Mouse (Mus musculus) myocyte (in vitro differentiated cells): Measurements from ENCODE around the gene Vav3. TPM values are rescaled to one million over a fixed set of nuclear protein-coding genes. Genes with fewer than 3 reads are reported as not detected.

ENCODE experiments used
- H3K27me3 ChIP-seq: one replicate; pipeline ENCODE4 v1.6.1; 2011; ENCODE audit not compliant: control insufficient read depth, insufficient read depth, insufficient read length
- H3K36me3 ChIP-seq: one replicate; pipeline ENCODE4 v1.6.1; 2011; ENCODE audit not compliant: control insufficient read depth, insufficient read depth
- H3K4me2 ChIP-seq: one replicate; pipeline ENCODE4 v1.6.1; 2011; ENCODE audit warnings: low read depth, control low read depth
- H3K4me3 ChIP-seq: one replicate; pipeline ENCODE4 v1.5.1; 2011; ENCODE audit warnings: mild to moderate bottlenecking, control low read depth, moderate library complexity
- H3K79me2 ChIP-seq: one replicate; pipeline ENCODE4 v1.6.1; 2011; ENCODE audit not compliant: control insufficient read depth, insufficient read depth
- H3ac ChIP-seq: one replicate; pipeline ENCODE4 v1.6.1; 2011; ENCODE audit not compliant: control insufficient read depth, insufficient read length
- CEBPB ChIP-seq: IDR thresholded peaks from 2 replicates; pipeline ENCODE4 v1.6.1; 2011; ENCODE audit warnings: mild to moderate bottlenecking, moderate library complexity; ENCODE audit not compliant: poor library complexity, insufficient read depth, severe bottlenecking
- E2F4 ChIP-seq: IDR thresholded peaks from one replicate; pipeline ENCODE4 v1.6.1; 2011; ENCODE audit warnings: mild to moderate bottlenecking, control low read depth, moderate library complexity; ENCODE audit not compliant: insufficient read depth
- MAX ChIP-seq: IDR thresholded peaks from one replicate; pipeline ENCODE4 v1.6.1; 2011; ENCODE audit warnings: low read depth, mild to moderate bottlenecking, control low read depth
- MYOD1 ChIP-seq, 3 experiments: IDR thresholded peaks; one replicate each; pipeline ENCODE4 v1.6.1; 2011; ENCODE audit warnings: control low read depth in 2 of 3, low read depth in 2 of 3, mild to moderate bottlenecking in 2 of 3, moderate library complexity in 1 of 3; ENCODE audit not compliant: insufficient read length in 2 of 3, control insufficient read depth in 1 of 3
- MYOG ChIP-seq, 3 experiments: IDR thresholded peaks; one replicate each; pipeline ENCODE4 v1.6.1; 2011; ENCODE audit warnings: control low read depth in 2 of 3, low read depth in 2 of 3, mild to moderate bottlenecking in 2 of 3; ENCODE audit not compliant: insufficient read length in 2 of 3, control insufficient read depth in 1 of 3, insufficient read depth in 1 of 3
- POLR2A ChIP-seq: IDR thresholded peaks from one replicate; pipeline ENCODE4 v1.6.1; 2011; ENCODE audit warnings: low read depth, mild to moderate bottlenecking, control low read depth, moderate library complexity; ENCODE audit not compliant: insufficient read length
- POLR2AphosphoS2 ChIP-seq: IDR thresholded peaks from one replicate; pipeline ENCODE4 v1.6.1; 2011; ENCODE audit warnings: low read depth, control low read depth; ENCODE audit not compliant: insufficient read length
- REST ChIP-seq: IDR thresholded peaks from one replicate; pipeline ENCODE4 v1.6.1; 2011; ENCODE audit warnings: mild to moderate bottlenecking, control low read depth, moderate library complexity; ENCODE audit not compliant: insufficient read depth, insufficient read length
- SRF ChIP-seq: IDR thresholded peaks from one replicate; pipeline ENCODE4 v1.6.1; 2011; ENCODE audit warnings: low read depth; ENCODE audit not compliant: control insufficient read depth, insufficient read length
- TCF12 ChIP-seq: IDR thresholded peaks from one replicate; pipeline ENCODE4 v1.6.1; 2011; ENCODE audit warnings: mild to moderate bottlenecking, control low read depth; ENCODE audit not compliant: poor library complexity, insufficient read depth, severe bottlenecking
- TCF3 ChIP-seq: IDR thresholded peaks from one replicate; pipeline ENCODE4 v1.6.1; 2011; ENCODE audit warnings: low read depth, control low read depth; ENCODE audit not compliant: insufficient read length
- USF1 ChIP-seq: IDR thresholded peaks from one replicate; pipeline ENCODE4 v1.6.1; 2011; ENCODE audit warnings: low read depth, mild to moderate bottlenecking, control low read depth, moderate library complexity
- polyA plus RNA-seq: library from polyadenylated mRNA; unstranded; fragments of >200 nt; fragmentation: generic; extraction: Trizol; gene quantifications from one replicate; pipeline ENCODE4 v1.2.1, GENCODE M21; 2012; ENCODE audit warnings: missing spikeins

Vav3 gene
- polyA plus RNA-seq, 1 experiment: 0.95 TPM

GRCm38 (mm10) chr3:109573549-109574146 lies 233.2 kb downstream of the Vav3 start:
- H3K27me3 ChIP-seq: no peaks in the 10 kb centered on the region
- no peak overlapping the region for H3K4me3 ChIP-seq
- H3K36me3 ChIP-seq: no peaks in the 10 kb centered on the region
- H3K79me2 ChIP-seq: no peaks in the 10 kb centered on the region
- TF ChIP-seq MYOD1 (IDR thresholded peaks at IDR 0.05; ENCODE audit: control insufficient read depth in 1 of 3, insufficient read length in 2 of 3, low read depth in 2 of 3): no peak
- no peak for TF ChIP-seq TCF3
- no peak for TF ChIP-seq MAX
- TF ChIP-seq MYOG (IDR thresholded peaks at IDR 0.05; ENCODE audit: control insufficient read depth in 1 of 3, insufficient read depth in 1 of 3, insufficient read length in 2 of 3, low read depth in 2 of 3): no peak
- no peak for TF ChIP-seq REST
- TF ChIP-seq POLR2AphosphoS2: no peak
- TF ChIP-seq CEBPB: no peak
- TF ChIP-seq POLR2A: no peak
- TF ChIP-seq SRF: no peak
- no peak for TF ChIP-seq USF1
- H3ac ChIP-seq: no peak overlapping the region
- no peak overlapping the region for H3K4me2 ChIP-seq

- no peaks in the 10 kb centered on the region for H3K79me2 ChIP-seq
- no peak overlapping the region for H3K4me2 ChIP-seq
- no peak overlapping the region for H3ac ChIP-seq
- no peaks in the 10 kb centered on the region for H3K27me3 ChIP-seq
- no peaks in the 10 kb centered on the region for H3K36me3 ChIP-seq
- TF ChIP-seq E2F4: no peak
- TF ChIP-seq SRF: no peak
- TF ChIP-seq POLR2A: no peak
- TF ChIP-seq USF1: no peak
- no peak for TF ChIP-seq REST
- no peak for TF ChIP-seq MYOG (IDR thresholded peaks at IDR 0.05; ENCODE audit: control insufficient read depth in 1 of 3, insufficient read depth in 1 of 3, insufficient read length in 2 of 3, low read depth in 2 of 3)
- TF ChIP-seq CEBPB: no peak
- no peak for TF ChIP-seq TCF12
- no peak for TF ChIP-seq TCF3
- no peak for TF ChIP-seq POLR2AphosphoS2
- TF ChIP-seq MAX: no peak
- TF ChIP-seq MYOD1 (IDR thresholded peaks at IDR 0.05; ENCODE audit: control insufficient read depth in 1 of 3, insufficient read length in 2 of 3, low read depth in 2 of 3): no peak
- H3K4me3 ChIP-seq: no peak overlapping the region
Observed at GRCm38 (mm10) chr3:109574161-109574560, 233.7 kb downstream of the Vav3 start.

GRCm38 (mm10) chr3:109578347-109578746 lies 237.9 kb downstream of the Vav3 start:
- H3K4me3 ChIP-seq: no peak overlapping the region
- no peaks in the 10 kb centered on the region for H3K79me2 ChIP-seq
- H3K36me3 ChIP-seq: no peaks in the 10 kb centered on the region
- TF ChIP-seq TCF12 (no peak), SRF (no peak), REST (no peak), TCF3 (no peak), MYOD1 (IDR thresholded peaks at IDR 0.05; ENCODE audit: control insufficient read depth in 1 of 3, insufficient read length in 2 of 3, low read depth in 2 of 3) (no peak), E2F4 (no peak), POLR2A (no peak), MYOG (IDR thresholded peaks at IDR 0.05; ENCODE audit: control insufficient read depth in 1 of 3, insufficient read depth in 1 of 3, insufficient read length in 2 of 3, low read depth in 2 of 3) (no peak), MAX (no peak), USF1 (no peak), POLR2AphosphoS2 (no peak), CEBPB (no peak)
- no peaks in the 10 kb centered on the region for H3K27me3 ChIP-seq
- no peak overlapping the region for H3ac ChIP-seq
- no peak overlapping the region for H3K4me2 ChIP-seq

- Histone ChIP-seq H3K27me3 (no peaks in the 10 kb centered on the region), H3K4me2 (no peak overlapping the region), H3K4me3 (no peak overlapping the region), H3K36me3 (no peaks in the 10 kb centered on the region), H3ac (no peak overlapping the region), H3K79me2 (no peaks in the 10 kb centered on the region)
- no peak for TF ChIP-seq POLR2AphosphoS2
- no peak for TF ChIP-seq E2F4
- TF ChIP-seq TCF3: no peak
- TF ChIP-seq TCF12: no peak
- no peak for TF ChIP-seq MYOD1 (IDR thresholded peaks at IDR 0.05; ENCODE audit: control insufficient read depth in 1 of 3, insufficient read length in 2 of 3, low read depth in 2 of 3)
- TF ChIP-seq POLR2A: no peak
- no peak for TF ChIP-seq CEBPB
- TF ChIP-seq MYOG (IDR thresholded peaks at IDR 0.05; ENCODE audit: control insufficient read depth in 1 of 3, insufficient read depth in 1 of 3, insufficient read length in 2 of 3, low read depth in 2 of 3): no peak
- TF ChIP-seq SRF: no peak
- no peak for TF ChIP-seq USF1
- no peak for TF ChIP-seq MAX
- TF ChIP-seq REST: no peak
Observed at GRCm38 (mm10) chr3:109578983-109579382, 238.5 kb downstream of the Vav3 start.

- Histone ChIP-seq H3K79me2 (no peaks in the 10 kb centered on the region), H3K36me3 (peaks cover 4% of the 10 kb centered on the region), H3ac (no peak overlapping the region), H3K27me3 (no peaks in the 10 kb centered on the region), H3K4me2 (no peak overlapping the region), H3K4me3 (no peak overlapping the region)
- TF ChIP-seq POLR2AphosphoS2 (no peak), TCF12 (no peak), MYOD1 (IDR thresholded peaks at IDR 0.05; ENCODE audit: control insufficient read depth in 1 of 3, insufficient read length in 2 of 3, low read depth in 2 of 3) (no peak), POLR2A (no peak), SRF (no peak), E2F4 (no peak), MYOG (IDR thresholded peaks at IDR 0.05; ENCODE audit: control insufficient read depth in 1 of 3, insufficient read depth in 1 of 3, insufficient read length in 2 of 3, low read depth in 2 of 3) (no peak), MAX (no peak), REST (no peak), USF1 (no peak)
Observed at GRCm38 (mm10) chr3:109585946-109586345, 245.5 kb downstream of the Vav3 start.
